Mouse (Mus musculus) thymus, adult 2 months (tissue): ENCODE data around the gene Dcakd.

Experiments
- CTCF ChIP-seq: fragments of 200-500 bp; IDR thresholded peaks from 2 replicates; pipeline ENCODE4 v1.5.1; 2012; ENCODE audit warnings: mild to moderate bottlenecking, control low read depth, low read length, moderate library complexity, borderline replicate concordance; ENCODE audit not compliant: control insufficient read depth, poor library complexity, insufficient read depth; ENCODE audit errors: extremely low read depth
- POLR2A ChIP-seq: fragments of 200-500 bp; IDR thresholded peaks from 2 replicates; pipeline ENCODE4 v1.6.1; 2012; ENCODE audit warnings: mild to moderate bottlenecking, low read length, control low read depth, moderate library complexity; ENCODE audit not compliant: control insufficient read depth, poor library complexity, insufficient read depth; ENCODE audit errors: extremely low read depth

- no peak for TF ChIP-seq CTCF
- no peak for TF ChIP-seq POLR2A
Observed at GRCm38 (mm10) chr11:103043982-103044381, 15.8 kb upstream of the Dcakd start.
